Mouse (Mus musculus) olfactory bulb, adult 2 months (tissue): Measurements from ENCODE around the gene Pttg1.

Experiments used
- CTCF ChIP-seq: fragments of 200-500 bp; IDR thresholded peaks from 2 replicates; pipeline ENCODE4 v1.5.1; 2012; ENCODE audit warnings: low read depth, mild to moderate bottlenecking, low read length, moderate library complexity; ENCODE audit not compliant: insufficient read depth
- POLR2A ChIP-seq: fragments of 200-500 bp; IDR thresholded peaks from 2 replicates; pipeline ENCODE4 v1.6.1; 2012; ENCODE audit warnings: mild to moderate bottlenecking, low read depth, low read length, moderate library complexity; ENCODE audit not compliant: insufficient read depth

DNA sequence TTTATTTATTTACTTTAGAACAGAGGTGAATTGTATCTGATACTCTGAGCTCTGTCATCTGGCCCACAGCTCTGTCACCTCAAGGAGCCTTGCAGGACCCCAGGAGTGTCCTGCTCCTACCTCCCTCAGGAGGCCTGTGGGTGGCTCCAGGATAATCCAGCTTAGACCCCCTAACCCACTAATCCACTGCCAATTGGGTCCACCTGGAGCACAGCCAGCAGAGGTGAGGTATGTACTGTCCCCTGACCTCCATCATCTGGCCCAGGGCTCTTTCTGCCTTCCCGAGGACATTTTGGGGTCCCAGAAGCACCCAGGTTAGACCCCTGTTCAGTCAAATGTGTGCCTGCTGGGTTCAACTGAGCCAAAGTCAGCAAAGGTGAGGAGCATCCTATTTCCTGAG lies 25.9 kb downstream of the Pttg1 start:
- TF ChIP-seq CTCF: no peak
- TF ChIP-seq POLR2A: no peak
